ENCODE assay signal across 13 mouse cellular contexts in the genomic region with DNA sequence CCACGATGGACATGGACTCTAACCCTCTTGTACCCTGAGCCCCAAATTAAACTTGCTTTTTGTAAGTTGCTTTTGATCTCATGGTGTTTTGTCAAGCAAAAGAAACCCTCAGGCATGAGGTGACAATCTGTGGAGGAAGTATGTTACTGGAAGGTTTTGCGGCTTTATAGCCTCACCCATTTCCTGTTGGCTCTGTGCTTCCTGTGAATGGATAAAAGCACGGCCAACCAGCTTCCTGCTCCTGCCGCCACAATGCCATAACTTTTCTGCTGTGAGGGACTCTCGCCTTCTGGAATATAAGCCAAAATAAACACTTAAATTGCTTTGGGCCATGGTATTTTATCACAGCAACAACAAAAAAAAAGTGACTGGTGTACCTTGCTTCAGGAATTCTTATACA. TPM values are rescaled to one million over a fixed set of nuclear protein-coding genes. Genes with fewer than 3 reads are reported as not detected.
DNase-seq lines count a peak whose midpoint lies in the region; ATAC-seq lines count a peak whose summit lies in the region.
"Had no signal": no experiment of that assay in that cellular context is flagged by ENCODE, and none has a peak within 500 bp of the region (broad histone marks: within the 10 kb centered on the region; RNA-seq: fewer than 3 reads in every experiment).

No protein-coding gene starts in this region.

- H3K36me3 ChIP-seq in splenic B cell, adult 2 months (ENCODE audit: control insufficient read depth, insufficient read depth, low read length, poor library complexity, severe bottlenecking): no peaks in the 10 kb centered on the region
- no peaks in the 10 kb centered on the region for H3K36me3 ChIP-seq in hindbrain, embryonic 10.5 days
- H3K36me3 ChIP-seq: G1E; lung, embryonic 15.5 days; stomach, embryonic 15.5 days had no signal

- DNase-seq in lung, adult 18-20 months: peak; percentile 22 to 32
- no peak for DNase-seq in lung, postnatal 14 days
- peak; percentile 4 for DNase-seq in splenic B cell, adult 2 months (ENCODE audit: low read depth, low spot score)
- no peak for DNase-seq in hindbrain, embryonic 10.5 days (ENCODE audit: low spot score)
- no peak for DNase-seq in yolk sac, embryonic 10.5 days (ENCODE audit: low spot score)
- DNase-seq: adrenal gland, postnatal 10 days; cerebellum, adult 8-10 months had no signal

- H3K27ac ChIP-seq in hindbrain, embryonic 10.5 days: no peak overlapping the region
- H3K27ac ChIP-seq: lung, embryonic 15.5 days; stomach, embryonic 15.5 days had no signal

- H3K4me1 ChIP-seq in hindbrain, embryonic 10.5 days (replicated peaks): peaks cover 13% of the 10 kb centered on the region
- H3K4me1 ChIP-seq: lung, embryonic 15.5 days; stomach, embryonic 15.5 days had no signal

- ATAC-seq in common myeloid progenitor, adult 5-6 weeks (replicated peaks; ENCODE audit: low read depth, poor library complexity, severe bottlenecking): peak; percentile 78
- ATAC-seq in inflammation-experienced regulatory T-cells, adult 6 months: peak; percentile 82
- ATAC-seq: intestine, embryonic 16.5 days had no signal

- H3K27me3 ChIP-seq in splenic B cell, adult 2 months (ENCODE audit: control insufficient read depth, insufficient read depth, low read length, poor library complexity, severe bottlenecking): no peaks in the 10 kb centered on the region
- no peaks in the 10 kb centered on the region for H3K27me3 ChIP-seq in hindbrain, embryonic 10.5 days (ENCODE audit: insufficient read depth, poor library complexity, severe bottlenecking)
- H3K27me3 ChIP-seq: lung, embryonic 15.5 days; stomach, embryonic 15.5 days had no signal

- H3K4me3 ChIP-seq in hindbrain, embryonic 10.5 days: no peak overlapping the region
- H3K4me3 ChIP-seq: lung, embryonic 15.5 days; stomach, embryonic 15.5 days had no signal

- H3K9me3 ChIP-seq in hindbrain, embryonic 10.5 days: no peaks in the 10 kb centered on the region
- H3K9me3 ChIP-seq: G1E; lung, embryonic 15.5 days; stomach, embryonic 15.5 days had no signal

- WGBS in hindbrain, embryonic 10.5 days: 82% methylated on average over 5 of the region's 5 CpGs

RNA-seq across cellular contexts. Expression of a gene that starts 48.6 kb away (rescaled TPM):
- 141 and 189 TPM in 2 replicates for total RNA-seq in common myeloid progenitor, adult 5-6 weeks (2017)
- 100 to 1,000 TPM; 106 to 147 (median 129) TPM for polyA plus RNA-seq in inflammation-experienced regulatory T-cells, adult 6 months (2017; shearing (Covaris generic))
- polyA plus RNA-seq in hindbrain, embryonic 10.5 days (2016; fragmentation: Nextera tagmentation; extraction: Ambion mirVana): 163 and 191 TPM in 2 replicates

RNA-seq across cellular contexts. Expression of a gene that starts 48.9 kb away (rescaled TPM):
- 34.8 and 43.3 TPM in 2 replicates for total RNA-seq in common myeloid progenitor, adult 5-6 weeks (2017)
- 10 to 100 TPM; 38.9 to 61.0 (median 49.9) TPM for polyA plus RNA-seq in inflammation-experienced regulatory T-cells, adult 6 months (2017; shearing (Covaris generic))
- polyA plus RNA-seq in hindbrain, embryonic 10.5 days (2016; fragmentation: Nextera tagmentation; extraction: Ambion mirVana): 45.2 and 55.2 TPM in 2 replicates

Comparison
In these comparisons a context has a peak if more than half of its experiments do, and no peak if none do; other contexts are left out.
1. DNase-seq: peak in lung, adult 18-20 months (2 of 2) and splenic B cell, adult 2 months (single experiment); none in lung, postnatal 14 days (single experiment), hindbrain, embryonic 10.5 days (single experiment) and yolk sac, embryonic 10.5 days (single experiment).